Mouse (Mus musculus) heart, adult 2 months (tissue): ENCODE results near the gene Dnhd1.

Experiments
- CTCF ChIP-seq: fragments of 200-600 bp; IDR thresholded peaks from 2 replicates; pipeline ENCODE4 v1.8.1; 2022; ENCODE audit warnings: antibody characterized with exemption, mild to moderate bottlenecking, moderate library complexity
- EP300 ChIP-seq: fragments of 200-500 bp; IDR thresholded peaks from 2 replicates; pipeline ENCODE4 v1.6.1; 2011; ENCODE audit warnings: low read depth, low read length, control low read depth; ENCODE audit not compliant: insufficient read depth

DNA sequence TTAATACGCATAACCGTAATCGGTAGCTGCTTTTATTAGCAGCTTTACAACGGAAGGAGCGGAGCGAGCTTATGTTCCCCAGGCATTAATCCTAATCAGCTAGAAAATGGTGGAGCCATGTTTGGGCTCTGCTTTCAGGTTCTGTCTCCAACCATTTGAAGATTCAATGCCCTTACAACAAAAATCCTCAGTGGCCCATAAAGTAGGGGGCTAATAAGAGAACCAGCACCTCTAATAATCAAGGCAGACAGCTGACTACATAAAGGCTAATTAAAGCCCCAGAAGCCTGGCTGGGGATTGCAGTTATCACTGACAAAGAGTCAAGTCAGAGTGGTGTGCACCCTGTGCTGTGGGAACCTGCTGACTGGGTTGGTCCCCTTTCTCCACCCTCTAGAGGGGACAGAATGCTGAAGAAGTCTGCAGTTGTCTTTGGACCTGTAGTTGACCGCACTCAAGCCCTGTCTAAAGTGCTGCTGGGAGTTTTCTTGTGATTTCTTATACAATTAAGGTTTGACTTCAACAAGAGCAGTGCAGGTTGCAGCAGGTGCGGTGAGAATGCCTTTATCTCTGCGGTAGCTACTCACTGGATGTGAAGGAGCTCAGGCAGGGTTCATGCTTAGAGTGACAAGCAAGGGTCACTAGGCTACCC, 16.2 kb upstream of the Dnhd1 start:
- no peak for TF ChIP-seq EP300
- no peak for TF ChIP-seq CTCF
